Mouse (Mus musculus): ENCODE data around the gene Slc48a1. TPM values are rescaled to one million over a fixed set of nuclear protein-coding genes. Genes with fewer than 3 reads are reported as not detected.

Slc48a1 gene
- polyA plus RNA-seq, 1 experiment from 2014 or later = 32.1 TPM

- no peak for DNase-seq (ENCODE audit: low spot score)
- WGBS = 91% methylated on average over 17 of the region's 17 CpGs
- peaks cover 34% of the 10 kb centered on the region for H3K36me3 ChIP-seq
- H3K27me3 ChIP-seq (ENCODE audit: insufficient read depth, poor library complexity, severe bottlenecking) = no peaks in the 10 kb centered on the region
- no peak overlapping the region for H3K27ac ChIP-seq
- H3K4me1 ChIP-seq = peaks cover 56% of the 10 kb centered on the region
- no peak overlapping the region for H3K4me3 ChIP-seq
- no peaks in the 10 kb centered on the region for H3K9me3 ChIP-seq
Observed at GRCm38 (mm10) chr15:97816199-97816994, 38.1 kb downstream of the Slc48a1 start.

GRCm38 (mm10) chr15:97819937-97820336 lies 41.6 kb downstream of the Slc48a1 start:
- Histone ChIP-seq H3K27me3 (ENCODE audit: insufficient read depth, poor library complexity, severe bottlenecking) (no peaks in the 10 kb centered on the region), H3K36me3 (peaks cover 28% of the 10 kb centered on the region; the same call in 1 of the 2 replicates), H3K9me3 (no peaks in the 10 kb centered on the region), H3K27ac (no peak overlapping the region; the same call in 1 of the 2 replicates), H3K4me1 (peaks cover 61% of the 10 kb centered on the region), H3K4me3 (no peak overlapping the region)
- 92% methylated on average over 9 of the region's 9 CpGs for WGBS
- DNase-seq (ENCODE audit: low spot score) = no peak

- H3K36me3 ChIP-seq = peaks cover 21% of the 10 kb centered on the region
- H3K9me3 ChIP-seq = no peaks in the 10 kb centered on the region
- H3K4me3 ChIP-seq = peak overlapping the region; percentile 33
- WGBS = 28% methylated on average over 10 of the region's 10 CpGs
- DNase-seq (ENCODE audit: low spot score) = no peak
- peaks cover 70% of the 10 kb centered on the region for H3K4me1 ChIP-seq
- no peaks in the 10 kb centered on the region for H3K27me3 ChIP-seq (ENCODE audit: insufficient read depth, poor library complexity, severe bottlenecking)
- H3K27ac ChIP-seq = peak overlapping the region; percentile 80
Observed at GRCm38 (mm10) chr15:97821321-97821982, 43.1 kb downstream of the Slc48a1 start.

- Histone ChIP-seq H3K27ac (peak overlapping the region; percentile 80), H3K27me3 (ENCODE audit: insufficient read depth, poor library complexity, severe bottlenecking) (no peaks in the 10 kb centered on the region), H3K4me1 (peaks cover 75% of the 10 kb centered on the region), H3K4me3 (no peak overlapping the region), H3K36me3 (peaks cover 17% of the 10 kb centered on the region), H3K9me3 (no peaks in the 10 kb centered on the region)
- DNase-seq (ENCODE audit: low spot score) = no peak
- WGBS = 71% methylated on average over 6 of the region's 6 CpGs
Observed at GRCm38 (mm10) chr15:97821983-97822363, 43.7 kb downstream of the Slc48a1 start.

- Histone ChIP-seq H3K27ac (no peak overlapping the region), H3K9me3 (no peaks in the 10 kb centered on the region), H3K4me3 (no peak overlapping the region), H3K36me3 (peaks cover 17% of the 10 kb centered on the region), H3K4me1 (peaks cover 82% of the 10 kb centered on the region), H3K27me3 (ENCODE audit: insufficient read depth, poor library complexity, severe bottlenecking) (no peaks in the 10 kb centered on the region)
- 42% methylated on average over 12 of the region's 12 CpGs for WGBS
- no peak for DNase-seq (ENCODE audit: low spot score)
Observed at GRCm38 (mm10) chr15:97822545-97823228, 44.4 kb downstream of the Slc48a1 start.

GRCm38 (mm10) chr15:97823479-97823878 lies 45.2 kb downstream of the Slc48a1 start:
- Histone ChIP-seq H3K4me3 (no peak overlapping the region), H3K9me3 (no peaks in the 10 kb centered on the region), H3K27me3 (ENCODE audit: insufficient read depth, poor library complexity, severe bottlenecking) (no peaks in the 10 kb centered on the region), H3K4me1 (peaks cover 84% of the 10 kb centered on the region), H3K36me3 (peaks cover 17% of the 10 kb centered on the region), H3K27ac (0 out of 2 replicates have a peak overlapping the region, but pooled peaks have one; percentile 3)
- WGBS = 84% methylated on average over 12 of the region's 12 CpGs
- no peak for DNase-seq (ENCODE audit: low spot score)

GRCm38 (mm10) chr15:97824042-97824441 lies 45.7 kb downstream of the Slc48a1 start:
- Histone ChIP-seq H3K27me3 (ENCODE audit: insufficient read depth, poor library complexity, severe bottlenecking) (no peaks in the 10 kb centered on the region), H3K27ac (peak overlapping the region; percentile 56; the same call in 1 of the 2 replicates), H3K4me3 (no peak overlapping the region), H3K4me1 (peaks cover 90% of the 10 kb centered on the region), H3K9me3 (no peaks in the 10 kb centered on the region), H3K36me3 (peaks cover 19% of the 10 kb centered on the region)
- DNase-seq (ENCODE audit: low spot score) = no peak
- WGBS = 81% methylated on average over 6 of the region's 6 CpGs

GRCm38 (mm10) chr15:97825071-97825940 lies 47.0 kb downstream of the Slc48a1 start:
- Histone ChIP-seq H3K36me3 (peaks cover 15% of the 10 kb centered on the region), H3K27ac (peak overlapping the region; percentile 90), H3K9me3 (no peaks in the 10 kb centered on the region), H3K4me3 (peak overlapping the region; percentile 58), H3K4me1 (peaks cover 96% of the 10 kb centered on the region), H3K27me3 (ENCODE audit: insufficient read depth, poor library complexity, severe bottlenecking) (no peaks in the 10 kb centered on the region)
- WGBS = 4% methylated on average over 29 of the region's 29 CpGs
- DNase-seq (ENCODE audit: low spot score) = peak; percentile 91

GRCm38 (mm10) chr15:97825941-97826587 lies 47.7 kb downstream of the Slc48a1 start:
- Histone ChIP-seq H3K27me3 (ENCODE audit: insufficient read depth, poor library complexity, severe bottlenecking) (no peaks in the 10 kb centered on the region), H3K36me3 (peaks cover 10% of the 10 kb centered on the region; the same call in 1 of the 2 replicates), H3K27ac (peak overlapping the region; percentile 90), H3K4me1 (peaks cover 96% of the 10 kb centered on the region), H3K4me3 (peak overlapping the region; percentile 58), H3K9me3 (no peaks in the 10 kb centered on the region)
- DNase-seq (ENCODE audit: low spot score) = no peak
- WGBS = 34% methylated on average over 12 of the region's 12 CpGs

- Histone ChIP-seq H3K27ac (peak overlapping the region; percentile 90), H3K36me3 (peaks cover 10% of the 10 kb centered on the region; the same call in 1 of the 2 replicates), H3K4me1 (peaks cover 94% of the 10 kb centered on the region), H3K27me3 (ENCODE audit: insufficient read depth, poor library complexity, severe bottlenecking) (no peaks in the 10 kb centered on the region), H3K9me3 (no peaks in the 10 kb centered on the region), H3K4me3 (no peak overlapping the region)
- WGBS = 62% methylated on average over 5 of the region's 5 CpGs
- DNase-seq (ENCODE audit: low spot score) = no peak
Observed at GRCm38 (mm10) chr15:97826588-97827261, 48.4 kb downstream of the Slc48a1 start.

- peaks cover 10% of the 10 kb centered on the region; the same call in 1 of the 2 replicates for H3K36me3 ChIP-seq
- H3K4me1 ChIP-seq = peaks cover 94% of the 10 kb centered on the region
- no peaks in the 10 kb centered on the region for H3K9me3 ChIP-seq
- H3K4me3 ChIP-seq = no peak overlapping the region
- WGBS = 87% methylated on average over 8 of the region's 8 CpGs
- no peak for DNase-seq (ENCODE audit: low spot score)
- H3K27ac ChIP-seq = no peak overlapping the region
- H3K27me3 ChIP-seq (ENCODE audit: insufficient read depth, poor library complexity, severe bottlenecking) = no peaks in the 10 kb centered on the region
Observed at GRCm38 (mm10) chr15:97827401-97827800, 49.1 kb downstream of the Slc48a1 start.

Data from heart, embryonic 10.5 days (tissue).